Mouse (Mus musculus) bone marrow macrophage, adult 2 months (primary cell): ENCODE measurements around the gene Lyz2.

Experiments
- CTCF ChIP-seq: IDR thresholded peaks from 2 replicates; pipeline ENCODE4 v1.5.1; 2012; ENCODE audit warnings: low read depth, mild to moderate bottlenecking, low read length, moderate library complexity
- POLR2A ChIP-seq: IDR thresholded peaks from 2 replicates; pipeline ENCODE4 v1.6.1; 2012; ENCODE audit warnings: mild to moderate bottlenecking, low read depth, low read length, borderline replicate concordance

DNA sequence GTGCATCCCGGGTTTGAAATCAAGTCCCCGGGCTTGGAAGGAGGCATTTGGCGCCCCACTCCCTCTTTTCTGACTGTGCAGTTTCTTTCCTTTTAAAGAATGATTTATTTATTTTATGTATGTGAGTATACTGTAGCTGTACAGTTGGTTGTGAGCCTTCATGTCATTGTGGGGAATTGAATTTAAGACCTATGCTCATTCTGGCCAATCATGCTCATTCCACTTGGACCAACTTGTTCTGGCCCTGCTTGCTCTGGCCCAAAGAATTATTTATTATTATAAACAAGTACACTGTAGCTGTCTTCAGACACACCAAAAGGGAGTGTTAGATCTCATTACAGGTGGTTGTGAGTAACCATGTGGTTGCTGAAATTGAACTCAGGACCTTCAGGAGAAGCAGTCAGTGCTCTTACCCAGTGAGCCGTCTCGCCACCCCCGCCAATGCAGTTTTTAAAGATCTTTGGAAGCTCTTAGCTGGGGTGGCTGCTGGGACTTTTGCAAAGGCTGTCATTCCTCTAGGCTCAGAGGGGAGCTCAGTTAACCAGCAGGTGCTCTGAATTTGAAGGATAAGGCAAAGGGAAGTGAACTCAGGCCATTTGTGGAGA, 4.3 kb upstream of the Lyz2 start:
- no peak for TF ChIP-seq POLR2A
- TF ChIP-seq CTCF, result no peak
